Mouse (Mus musculus) hindbrain, embryonic 12.5 days (tissue): ENCODE measurements around the gene Gm10639. TPM values are rescaled to one million over a fixed set of nuclear protein-coding genes. Genes with fewer than 3 reads are reported as not detected.
"Not testable (repeated sequence)": the region's sequence is repeated elsewhere in the genome, so short reads cannot be mapped to it uniquely, and the experiment has no call there.

ENCODE experiments used
- ATAC-seq: fragments of 200-750 bp; cut with Nextera tagmentation; 2 replicates; pipeline ENCODE4 v1.8.0; 2017; ENCODE audit warnings: moderate TSS enrichment; ENCODE audit not compliant: low FRiP score
- H3K27ac ChIP-seq: fragments of 300-500 bp; sonication (generic); 2 replicates; pipeline ENCODE4 v1.5.1; 2016; ENCODE audit warnings: mild to moderate bottlenecking
- H3K27me3 ChIP-seq: fragments of 300-500 bp; sonication (generic); 2 replicates; pipeline ENCODE4 v1.6.1; 2016; ENCODE audit warnings: mild to moderate bottlenecking
- H3K36me3 ChIP-seq: fragments of 300-500 bp; sonication (generic); 2 replicates; pipeline ENCODE4 v1.6.1; 2016; ENCODE audit warnings: mild to moderate bottlenecking
- H3K4me1 ChIP-seq: fragments of 300-500 bp; sonication (generic); 2 replicates; pipeline ENCODE4 v1.6.1; 2016
- H3K4me2 ChIP-seq: fragments of 300-500 bp; sonication (generic); replicated peaks from 2 replicates; pipeline ENCODE4 v1.6.1; 2016; ENCODE audit warnings: mild to moderate bottlenecking
- H3K4me3 ChIP-seq: fragments of 300-500 bp; sonication (generic); 2 replicates; pipeline ENCODE4 v1.5.1; 2016; ENCODE audit warnings: mild to moderate bottlenecking
- H3K9ac ChIP-seq: fragments of 300-500 bp; sonication (generic); 2 replicates; pipeline ENCODE4 v1.6.1; 2016; ENCODE audit warnings: mild to moderate bottlenecking, moderate library complexity
- H3K9me3 ChIP-seq: fragments of 300-500 bp; sonication (generic); replicated peaks from 2 replicates; pipeline ENCODE4 v1.6.1; 2016; ENCODE audit warnings: mild to moderate bottlenecking
- WGBS: fragments of 180-500 bp; shearing (Covaris S2); methylation state at CpG from one replicate; pipeline ENCODE4 v1.1.7; 2016; 5-methylcytosine and 5-hydroxymethylcytosine counted together
- polyA plus RNA-seq: library from polyadenylated mRNA; unstranded; fragments of >200 nt; fragmentation: Nextera tagmentation; extraction: Ambion mirVana; gene quantifications from 2 replicates; pipeline ENCODE4 v1.2.1, GENCODE M21; 2016

The Gm10639 gene
- polyA plus RNA-seq, 1 experiment from 2014 or later = not detected

DNA sequence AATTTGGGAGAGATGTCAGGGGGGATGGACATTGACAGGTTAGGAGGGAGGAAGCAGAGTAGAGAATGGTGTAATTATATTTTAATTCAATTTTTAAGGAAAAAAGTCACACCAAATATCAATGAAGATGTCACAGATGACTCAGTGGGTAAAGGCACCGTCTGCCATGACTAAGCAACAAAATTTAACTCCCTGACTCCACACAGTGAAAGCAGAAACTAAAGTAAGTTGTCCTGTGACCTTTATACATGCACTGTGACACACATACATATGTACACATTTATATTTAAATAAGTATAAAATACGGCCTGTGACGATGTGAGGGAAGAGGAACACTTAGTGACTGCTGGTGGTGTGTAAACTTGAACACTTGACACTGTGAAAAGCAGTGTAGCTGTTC, 18.4 kb downstream of the Gm10639 start:
- WGBS = 89% methylated on average over 3 of the region's 3 CpGs
- not testable (repeated sequence) for ATAC-seq, H3K4me2 ChIP-seq, H3K4me3 ChIP-seq, H3K9ac ChIP-seq, H3K9me3 ChIP-seq, H3K27ac ChIP-seq, H3K27me3 ChIP-seq, H3K4me1 ChIP-seq, H3K36me3 ChIP-seq

DNA sequence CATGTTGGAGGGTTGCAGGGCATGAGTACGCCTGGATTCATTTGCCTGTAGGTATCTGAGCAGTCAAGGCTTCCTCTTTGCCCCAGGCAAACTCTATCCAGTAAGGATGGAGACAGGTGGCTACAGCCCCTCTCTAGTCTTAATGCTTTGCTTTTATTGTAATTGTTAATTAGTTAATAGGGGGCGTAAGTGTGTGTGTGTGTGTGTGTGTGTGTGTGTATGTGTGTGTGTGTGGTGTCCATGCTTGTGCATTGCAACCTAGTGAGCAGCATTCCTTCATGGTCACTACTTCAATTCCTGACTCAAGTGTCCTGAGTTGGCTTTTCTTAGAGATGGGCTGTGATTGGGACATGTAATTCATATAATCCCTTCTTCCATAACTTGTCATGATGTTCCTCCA, 25.0 kb downstream of the Gm10639 start, which contains the start of gene Omt2a:
Gene Omt2a (minus strand): TSS at position 101 of the 400 bp plus-strand sequence.
- ATAC-seq = no peak
- no peak within 1 kb of the TSS for H3K27ac ChIP-seq
- H3K9ac ChIP-seq = no peak within 1 kb of the TSS
- WGBS = 85% methylated on average over 2 of the region's 2 CpGs
- no peaks in the 10 kb centered on the region for H3K36me3 ChIP-seq
- no peaks in the 10 kb centered on the region for H3K4me1 ChIP-seq
- H3K4me2 ChIP-seq = no peak within 1 kb of the TSS
- no peak within 1 kb of the TSS for H3K4me3 ChIP-seq
- no peaks in the 10 kb centered on the region for H3K9me3 ChIP-seq
- no peaks in the 10 kb centered on the region for H3K27me3 ChIP-seq

DNA sequence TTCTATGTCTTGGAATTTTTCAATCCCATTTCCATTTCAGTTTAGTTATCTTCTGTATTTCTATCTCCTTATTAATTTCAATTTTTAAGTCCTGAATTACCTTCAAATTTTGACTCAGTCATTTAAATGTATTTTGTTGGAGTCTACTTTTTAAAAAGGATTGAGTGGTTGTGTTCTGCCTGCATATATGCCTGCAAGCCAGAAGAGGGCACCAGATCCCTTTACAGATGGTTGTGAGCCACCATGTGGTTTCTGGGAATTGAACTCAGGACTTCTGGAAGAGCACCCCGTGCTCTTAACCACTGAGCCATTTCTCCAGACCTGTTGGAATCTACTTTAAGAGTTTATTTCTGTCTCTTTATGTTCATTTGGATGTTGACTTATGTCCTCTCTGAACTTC, 29.8 kb downstream of the Gm10639 start:
- Histone ChIP-seq H3K36me3 (no peaks in the 10 kb centered on the region), H3K4me1 (no peaks in the 10 kb centered on the region), H3K27ac (no peak overlapping the region), H3K4me2 (no peak overlapping the region), H3K9ac (no peak overlapping the region), H3K27me3 (no peaks in the 10 kb centered on the region), H3K4me3 (no peak overlapping the region), H3K9me3 (no peaks in the 10 kb centered on the region)
- no peak for ATAC-seq
- 42% methylated on average over 1 of the region's 1 CpGs for WGBS

DNA sequence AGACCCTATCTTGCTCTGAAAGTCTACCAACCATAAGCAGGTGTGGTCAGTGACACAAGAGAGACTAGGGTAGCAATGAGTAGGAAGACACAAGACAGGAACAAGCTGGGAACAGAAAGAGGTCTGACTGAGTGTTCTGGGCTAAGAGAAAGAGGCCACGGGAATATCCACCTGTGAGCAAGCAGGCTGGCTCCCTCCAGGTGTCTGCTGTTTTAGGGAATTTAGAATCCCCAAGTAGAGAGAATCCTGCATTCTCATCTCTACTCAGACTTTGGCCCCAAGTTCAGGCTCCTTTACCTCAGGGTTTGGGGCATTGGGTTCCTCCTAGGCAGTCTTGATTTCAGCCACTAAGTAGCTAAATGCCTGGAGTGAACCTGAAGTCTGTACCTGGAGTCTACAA, 37.6 kb downstream of the Gm10639 start, which contains the start of gene Omt2b:
Gene Omt2b (plus strand): TSS at position 301 of the 400 bp plus-strand sequence.
- not testable (repeated sequence) for H3K4me2 ChIP-seq
- WGBS = 86% methylated on average over 1 of the region's 1 CpGs

DNA sequence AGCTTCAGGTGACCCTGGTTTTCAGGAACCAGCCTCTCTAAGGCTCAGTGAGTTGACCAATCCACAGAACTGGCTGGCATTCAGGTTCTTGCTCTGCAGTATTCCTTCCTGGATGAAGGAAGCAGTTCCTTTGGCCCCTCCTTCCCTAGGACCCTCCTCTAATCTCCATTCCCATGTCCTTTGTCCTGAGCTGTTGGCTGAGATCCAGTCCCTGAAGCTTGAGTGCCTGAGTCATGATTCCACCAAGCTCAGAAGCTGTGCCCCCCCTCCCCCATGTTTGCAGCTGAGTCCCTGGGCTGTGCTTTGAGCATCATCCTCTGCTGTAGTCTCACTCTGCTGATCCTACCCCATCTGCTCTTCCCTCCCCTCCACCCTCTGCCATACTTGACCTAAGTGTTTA, 47.3 kb downstream of the Gm10639 start:
- not testable (repeated sequence) for H3K4me1 ChIP-seq, H3K27ac ChIP-seq, H3K4me3 ChIP-seq, ATAC-seq, H3K9ac ChIP-seq, H3K9me3 ChIP-seq, H3K4me2 ChIP-seq, H3K36me3 ChIP-seq, H3K27me3 ChIP-seq

More for the DNA sequence above, 37.6 kb downstream of the Gm10639 start, which contains the start of gene Omt2b:
- not testable (repeated sequence) for H3K27me3 ChIP-seq, H3K4me3 ChIP-seq, ATAC-seq, H3K4me1 ChIP-seq, H3K27ac ChIP-seq, H3K36me3 ChIP-seq, H3K9ac ChIP-seq, H3K9me3 ChIP-seq

DNA sequence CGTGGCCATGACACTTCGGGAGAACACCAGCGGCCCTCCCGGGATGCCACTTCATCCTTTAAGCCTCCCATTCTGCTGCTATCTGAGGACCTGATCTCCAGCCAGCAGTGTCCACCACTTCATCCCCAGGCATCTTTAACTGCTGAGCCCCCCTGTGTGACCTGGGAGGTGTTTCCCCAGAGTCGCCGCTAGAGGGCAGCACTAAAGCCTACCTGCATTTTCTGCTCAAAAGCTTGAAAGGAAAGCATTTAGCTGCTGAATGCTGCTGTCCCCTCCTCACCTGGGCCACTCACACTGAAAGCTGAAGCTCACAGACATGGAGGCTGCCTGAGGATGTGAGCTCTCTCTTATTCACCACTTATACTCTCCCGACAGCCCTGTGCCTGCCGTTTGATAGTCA, 50.6 kb downstream of the Gm10639 start:
- not testable (repeated sequence) for H3K27me3 ChIP-seq, ATAC-seq, H3K4me3 ChIP-seq, H3K9ac ChIP-seq, H3K9me3 ChIP-seq, H3K36me3 ChIP-seq, H3K4me1 ChIP-seq, H3K27ac ChIP-seq, H3K4me2 ChIP-seq
- WGBS = 19% methylated on average over 8 of the region's 8 CpGs

GRCm38 (mm10) chr9:78342494-78342893, 52.8 kb downstream of the Gm10639 start:
- H3K4me2 ChIP-seq, H3K9me3 ChIP-seq, H3K4me3 ChIP-seq, ATAC-seq, H3K27ac ChIP-seq, H3K27me3 ChIP-seq, H3K4me1 ChIP-seq, H3K36me3 ChIP-seq, H3K9ac ChIP-seq: not testable (repeated sequence)
- WGBS = 81% methylated on average over 4 of the region's 4 CpGs

GRCm38 (mm10) chr9:78343055-78343454, 53.3 kb downstream of the Gm10639 start:
- H3K9ac ChIP-seq, ATAC-seq, H3K4me1 ChIP-seq, H3K9me3 ChIP-seq, H3K36me3 ChIP-seq, H3K4me3 ChIP-seq, H3K27me3 ChIP-seq, H3K4me2 ChIP-seq, H3K27ac ChIP-seq: not testable (repeated sequence)
- WGBS = 86% methylated on average over 9 of the region's 9 CpGs

- not testable (repeated sequence) for H3K36me3 ChIP-seq, H3K9me3 ChIP-seq, H3K27me3 ChIP-seq, ATAC-seq, H3K4me1 ChIP-seq, H3K9ac ChIP-seq, H3K4me2 ChIP-seq, H3K27ac ChIP-seq, H3K4me3 ChIP-seq
- WGBS = 74% methylated on average over 4 of the region's 4 CpGs
Observed at GRCm38 (mm10) chr9:78345235-78345634, 55.5 kb downstream of the Gm10639 start.

- WGBS = 69% methylated on average over 3 of the region's 3 CpGs
- Histone ChIP-seq H3K4me3 (no peak overlapping the region), H3K36me3 (no peaks in the 10 kb centered on the region), H3K9me3 (no peaks in the 10 kb centered on the region), H3K27ac (no peak overlapping the region), H3K27me3 (no peaks in the 10 kb centered on the region), H3K4me2 (no peak overlapping the region), H3K9ac (no peak overlapping the region), H3K4me1 (no peaks in the 10 kb centered on the region)
- no peak for ATAC-seq
Observed at GRCm38 (mm10) chr9:78347004-78347403, 57.3 kb downstream of the Gm10639 start.

GRCm38 (mm10) chr9:78348206-78349004, 58.7 kb downstream of the Gm10639 start:
- 73% methylated on average over 6 of the region's 6 CpGs for WGBS
- not testable (repeated sequence) for ATAC-seq, H3K27me3 ChIP-seq, H3K4me2 ChIP-seq, H3K4me3 ChIP-seq, H3K9me3 ChIP-seq, H3K9ac ChIP-seq, H3K27ac ChIP-seq, H3K36me3 ChIP-seq, H3K4me1 ChIP-seq

DNA sequence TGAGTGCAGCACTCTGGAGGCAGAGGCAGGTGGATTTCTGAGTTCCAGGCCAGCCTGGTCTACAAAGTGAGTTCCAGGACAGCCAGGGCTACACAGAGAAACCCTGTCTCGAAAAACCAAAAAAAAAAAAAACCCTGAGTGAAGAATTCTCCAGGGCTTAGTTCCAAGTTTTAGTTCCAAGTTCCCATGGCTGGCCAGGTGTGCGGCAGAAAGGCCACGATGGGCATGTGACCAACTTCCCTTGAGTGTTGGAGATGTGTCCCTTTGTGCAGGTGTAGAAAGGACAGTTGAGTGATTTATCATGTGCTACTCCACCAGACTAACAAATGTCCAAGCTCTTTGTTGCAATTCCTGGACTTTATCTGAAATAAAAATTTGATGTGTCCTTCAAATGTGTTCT, 59.4 kb downstream of the Gm10639 start:
- 85% methylated on average over 3 of the region's 3 CpGs for WGBS
- not testable (repeated sequence) for H3K4me3 ChIP-seq, H3K9me3 ChIP-seq, H3K36me3 ChIP-seq, H3K4me2 ChIP-seq, ATAC-seq, H3K4me1 ChIP-seq, H3K27ac ChIP-seq, H3K9ac ChIP-seq, H3K27me3 ChIP-seq

DNA sequence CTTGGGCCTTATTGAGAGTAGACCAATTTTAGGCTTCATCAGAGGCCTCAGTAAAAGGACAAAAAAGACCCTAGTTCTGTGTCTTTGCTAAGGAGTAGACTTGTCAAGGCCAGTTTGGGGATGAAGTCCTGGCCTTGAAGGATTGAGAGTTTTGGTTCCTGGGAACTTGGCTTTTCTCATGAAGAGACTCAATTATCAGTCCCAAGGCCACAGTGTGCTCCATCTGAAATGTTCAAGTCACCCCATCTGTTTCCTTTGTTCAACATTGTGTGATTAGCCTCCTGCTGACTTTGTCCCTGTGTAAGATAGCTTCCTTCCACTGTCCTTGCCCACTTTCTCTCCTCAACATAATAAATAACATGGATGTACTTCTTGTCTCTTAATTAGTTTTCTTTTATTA, 60.3 kb downstream of the Gm10639 start:
- not testable (repeated sequence) for H3K36me3 ChIP-seq, H3K9ac ChIP-seq, ATAC-seq, H3K27ac ChIP-seq, H3K9me3 ChIP-seq, H3K4me3 ChIP-seq, H3K4me1 ChIP-seq, H3K4me2 ChIP-seq, H3K27me3 ChIP-seq
